Mouse (Mus musculus) neural tube, embryonic 10.5 days (tissue): ENCODE data around the gene Nsf.

ENCODE experiments used
- DNase-seq: peaks from one replicate; pipeline ENCODE4 v3.0.0-alpha.2; 2017; ENCODE audit warnings: low spot score; ENCODE audit errors: extremely low spot score

Nsf gene

DNA sequence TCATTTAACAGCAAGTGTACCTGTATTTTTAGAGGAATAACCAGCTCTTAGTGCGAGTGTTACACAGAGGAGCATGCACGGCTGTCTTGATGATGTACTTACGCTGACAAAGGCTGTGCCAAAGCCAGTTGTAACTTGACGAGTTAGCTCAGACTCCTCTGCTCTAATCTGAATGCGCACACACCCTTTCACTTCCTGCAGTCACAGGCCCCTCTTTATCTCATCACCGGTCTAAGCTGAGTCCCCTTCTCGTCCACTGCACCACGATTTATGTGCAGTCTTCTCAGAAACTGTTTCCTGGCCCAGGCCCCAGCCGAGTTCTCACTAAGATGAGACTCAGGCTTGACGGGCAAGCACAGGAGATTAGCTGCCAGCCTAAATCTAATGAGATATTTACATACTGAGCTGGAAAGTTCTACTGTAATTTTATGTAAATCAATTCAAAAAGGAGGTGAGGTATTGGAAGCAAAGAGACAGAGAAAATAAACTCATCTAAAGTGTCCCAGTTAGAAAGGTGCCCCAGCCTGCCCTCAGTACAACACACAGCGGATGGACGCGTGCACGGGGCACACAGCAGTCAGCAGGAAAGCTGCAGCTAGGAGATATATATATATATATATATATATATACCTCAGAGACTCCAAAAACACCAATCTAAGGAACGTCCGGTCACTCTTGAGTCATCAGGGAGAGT lies 101.1 kb downstream of the Nsf start:
- DNase-seq: no peak

DNA sequence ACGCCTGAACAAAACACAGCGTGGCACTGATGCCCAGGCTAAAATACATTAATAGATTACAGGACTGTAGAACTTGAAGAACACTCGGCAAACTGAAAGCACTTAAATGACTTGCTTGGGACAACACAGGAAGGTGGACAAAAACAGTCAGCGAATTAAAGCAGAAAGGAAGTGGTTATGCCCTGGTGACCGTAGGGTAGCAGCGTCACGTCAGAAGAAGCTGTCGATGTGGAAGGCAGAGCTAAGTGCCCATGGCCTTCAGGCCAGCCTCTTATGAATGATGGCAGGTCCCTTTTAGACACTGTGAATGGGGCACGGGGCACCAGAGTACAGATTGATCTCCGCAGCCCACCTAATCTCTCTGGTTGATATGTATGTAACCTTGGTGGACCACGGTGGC lies 105.6 kb downstream of the Nsf start:
- DNase-seq: no peak

- DNase-seq: peak; percentile 75
These were observed 113.0 kb downstream of the Nsf start for GRCm38 (mm10) chr11:103840834-103841233.

DNA sequence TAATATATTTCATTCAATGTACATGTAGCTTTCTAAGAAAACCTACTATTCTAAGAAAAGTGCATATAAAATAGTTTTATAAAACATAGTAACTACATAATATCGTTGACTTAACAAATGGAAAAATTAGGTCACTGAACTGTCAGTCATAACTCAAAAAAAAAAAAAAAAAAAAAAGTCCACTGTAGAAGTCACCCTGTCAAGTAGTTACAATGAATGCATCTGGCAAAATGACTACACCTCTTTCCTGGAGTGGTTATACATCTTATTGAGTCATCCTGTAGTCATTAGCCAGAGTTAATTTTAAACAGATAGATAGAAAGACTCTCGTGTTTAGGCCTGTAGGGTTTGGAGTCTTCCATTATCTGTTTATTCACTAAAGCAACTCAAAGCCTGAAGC lies 114.9 kb downstream of the Nsf start:
- no peak for DNase-seq

GRCm38 (mm10) chr11:103832331-103832730 lies 121.5 kb downstream of the Nsf start:
- no peak for DNase-seq

- no peak for DNase-seq
These were observed 122.1 kb downstream of the Nsf start for GRCm38 (mm10) chr11:103831766-103832165.

DNA sequence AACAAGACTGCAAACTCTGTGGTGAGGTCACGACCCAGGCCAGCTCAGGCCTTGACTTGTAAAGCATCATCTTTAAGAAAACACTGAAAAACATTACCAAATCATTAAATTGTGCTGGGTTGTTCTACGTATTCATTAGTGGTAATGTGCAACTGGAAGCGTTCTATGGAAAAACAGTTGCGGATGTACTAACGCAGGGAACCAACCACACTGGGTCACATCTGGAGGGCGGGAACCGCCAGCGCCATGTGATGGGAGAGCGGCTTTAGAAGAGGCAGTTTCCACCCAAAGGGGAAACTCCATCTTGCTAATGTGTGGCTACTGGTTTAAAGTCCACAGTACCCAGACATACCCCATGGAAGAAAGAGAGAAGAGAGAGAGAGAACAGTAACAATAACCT lies 123.4 kb downstream of the Nsf start:
- no peak for DNase-seq

GRCm38 (mm10) chr11:103829956-103830355 lies 123.9 kb downstream of the Nsf start:
- no peak for DNase-seq

- no peak for DNase-seq
These were observed 125.0 kb downstream of the Nsf start for GRCm38 (mm10) chr11:103828866-103829265.

- no peak for DNase-seq
These were observed 126.7 kb downstream of the Nsf start for GRCm38 (mm10) chr11:103827201-103827600.

DNA sequence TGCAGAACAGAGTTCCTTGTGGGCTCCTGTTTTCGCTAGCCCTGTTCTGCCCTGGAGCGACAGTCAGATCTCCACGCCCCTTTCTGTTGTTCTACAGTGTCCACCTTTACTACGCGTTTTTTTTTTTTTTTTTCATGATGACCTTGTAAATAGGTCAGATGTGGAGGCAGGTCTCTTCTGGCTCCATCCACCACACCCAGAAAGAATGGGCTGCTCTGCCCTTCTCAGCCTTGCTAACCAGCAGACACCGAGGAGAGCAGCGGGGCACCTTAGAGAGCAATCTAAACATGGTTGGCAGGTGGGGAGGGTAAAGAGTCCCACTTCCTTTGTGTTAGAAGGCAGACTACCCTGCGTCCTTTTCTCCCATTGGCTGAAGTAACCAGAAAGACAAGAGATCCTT lies 137.1 kb downstream of the Nsf start:
- no peak for DNase-seq

- no peak for DNase-seq
These were observed 137.9 kb downstream of the Nsf start for GRCm38 (mm10) chr11:103815986-103816385.

DNA sequence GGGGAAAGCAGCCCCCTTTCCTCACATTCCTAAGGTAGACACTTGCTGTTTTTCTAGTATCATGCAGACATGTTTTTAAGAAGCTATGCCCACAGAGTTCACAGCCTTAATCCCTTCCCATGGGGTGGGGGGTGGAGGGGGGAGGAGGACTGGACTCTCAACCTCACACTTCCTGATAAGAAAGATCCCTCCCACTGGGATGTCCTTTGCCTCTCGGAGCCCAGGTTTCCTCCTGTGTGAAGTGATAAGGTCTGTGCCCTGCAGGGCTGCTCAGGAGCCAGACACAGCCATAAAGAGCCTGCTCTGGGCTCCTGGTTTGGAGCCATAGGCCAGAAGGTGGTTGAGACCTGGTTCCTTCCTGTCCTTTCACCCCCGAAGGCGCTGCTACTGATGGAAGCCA lies 139.0 kb downstream of the Nsf start:
- no peak for DNase-seq

DNA sequence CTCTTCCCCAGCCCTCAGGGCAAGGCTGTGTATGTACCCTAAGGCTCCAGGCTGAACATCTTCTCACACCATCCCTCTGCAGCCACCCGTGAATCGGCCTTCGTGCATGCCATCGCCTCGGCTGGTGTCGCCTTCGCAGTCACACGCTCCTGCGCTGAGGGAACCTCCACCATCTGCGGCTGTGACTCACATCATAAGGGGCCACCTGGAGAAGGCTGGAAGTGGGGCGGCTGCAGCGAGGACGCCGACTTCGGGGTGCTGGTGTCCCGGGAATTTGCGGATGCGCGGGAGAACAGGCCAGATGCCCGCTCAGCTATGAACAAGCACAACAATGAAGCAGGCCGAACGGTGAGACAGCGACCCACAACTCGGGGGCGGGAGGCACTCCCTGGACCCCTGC lies 142.6 kb downstream of the Nsf start:
- no peak for DNase-seq

DNA sequence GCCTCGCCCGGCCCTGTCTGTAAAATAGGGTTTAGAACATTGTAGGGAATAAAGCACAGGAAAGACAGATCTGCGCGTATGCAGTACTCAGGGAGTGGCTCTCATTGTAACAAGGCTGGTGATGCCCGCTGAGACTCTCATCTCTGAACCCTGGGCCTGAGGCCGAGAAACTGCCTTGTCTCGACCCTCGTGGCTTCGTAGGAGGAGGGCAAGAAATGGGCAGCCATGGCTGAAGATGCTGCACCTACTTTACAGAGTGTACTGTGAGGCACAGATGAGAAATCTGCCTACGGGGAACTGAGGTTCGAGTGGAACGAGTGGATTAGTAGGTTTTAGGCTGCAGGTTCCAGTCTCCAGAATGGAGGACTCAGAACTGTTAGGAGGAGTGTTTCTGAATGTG lies 143.2 kb downstream of the Nsf start:
- DNase-seq: no peak

DNA sequence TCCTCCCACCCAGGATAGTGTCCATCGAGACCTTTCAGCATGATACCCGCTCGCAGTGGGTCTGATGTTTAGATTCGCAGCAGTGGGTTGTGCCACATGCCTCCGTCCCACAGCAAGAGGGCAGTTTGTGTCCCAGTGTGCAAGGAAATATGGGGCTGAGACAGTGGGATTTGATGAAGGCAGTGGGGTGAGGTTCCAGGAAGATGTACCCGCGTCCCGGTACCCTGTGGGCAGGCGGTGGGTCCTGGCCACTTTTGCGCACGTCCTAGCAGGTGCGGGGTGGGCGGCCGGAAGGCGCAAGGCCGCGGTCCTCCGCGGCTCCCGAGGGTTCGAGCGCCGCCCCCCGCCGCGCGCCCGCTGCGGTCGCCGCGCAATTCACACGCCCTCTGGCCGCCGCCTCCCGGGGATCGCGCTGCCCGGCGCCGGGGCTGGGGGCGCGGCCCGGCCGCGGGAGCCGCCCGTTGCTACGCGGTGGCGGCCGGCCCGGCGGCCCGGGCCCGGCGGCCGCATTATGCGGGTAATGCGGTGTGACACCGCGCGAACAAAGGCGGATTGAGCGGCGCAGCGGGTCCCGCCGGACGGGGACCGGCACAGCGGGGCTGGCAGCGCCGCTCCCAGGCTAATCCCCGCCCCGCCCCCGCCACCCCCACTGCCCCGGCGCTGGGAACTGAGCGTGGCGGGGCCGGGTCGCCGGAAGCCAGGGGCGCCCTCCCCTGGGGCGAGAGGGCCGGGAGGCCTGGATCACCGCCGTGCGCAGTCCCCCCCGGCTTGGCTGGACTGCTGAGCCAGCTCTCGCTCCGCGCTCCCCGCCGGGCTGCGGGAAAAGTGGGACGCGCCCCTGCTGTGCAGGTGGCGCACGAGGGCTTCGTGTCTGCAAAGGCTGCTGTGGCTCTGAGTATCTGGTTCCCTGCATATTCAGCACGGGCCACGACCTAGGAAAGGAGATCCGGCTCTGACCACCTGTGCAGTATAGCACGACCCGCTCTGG lies 144.0 kb downstream of the Nsf start:
- peak; percentile 63 for DNase-seq

- DNase-seq: peak; percentile 55
These were observed 144.9 kb downstream of the Nsf start for GRCm38 (mm10) chr11:103808771-103809610.

DNA sequence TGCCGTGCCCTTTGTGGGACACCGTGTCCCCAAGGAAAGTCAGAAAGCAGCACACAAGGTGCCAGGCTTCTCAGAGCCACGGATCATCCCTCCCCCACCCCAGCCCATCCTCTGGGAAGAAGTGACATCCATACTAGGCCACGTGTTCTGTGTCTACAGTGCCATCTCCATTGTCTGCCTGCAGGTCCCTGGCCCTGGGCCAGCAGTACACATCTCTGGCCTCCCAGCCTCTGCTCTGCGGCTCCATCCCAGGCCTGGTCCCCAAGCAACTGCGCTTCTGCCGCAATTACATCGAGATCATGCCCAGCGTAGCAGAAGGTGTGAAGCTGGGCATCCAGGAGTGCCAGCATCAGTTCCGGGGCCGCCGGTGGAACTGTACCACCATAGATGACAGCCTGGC lies 145.9 kb downstream of the Nsf start:
- peak; percentile 17 for DNase-seq

DNA sequence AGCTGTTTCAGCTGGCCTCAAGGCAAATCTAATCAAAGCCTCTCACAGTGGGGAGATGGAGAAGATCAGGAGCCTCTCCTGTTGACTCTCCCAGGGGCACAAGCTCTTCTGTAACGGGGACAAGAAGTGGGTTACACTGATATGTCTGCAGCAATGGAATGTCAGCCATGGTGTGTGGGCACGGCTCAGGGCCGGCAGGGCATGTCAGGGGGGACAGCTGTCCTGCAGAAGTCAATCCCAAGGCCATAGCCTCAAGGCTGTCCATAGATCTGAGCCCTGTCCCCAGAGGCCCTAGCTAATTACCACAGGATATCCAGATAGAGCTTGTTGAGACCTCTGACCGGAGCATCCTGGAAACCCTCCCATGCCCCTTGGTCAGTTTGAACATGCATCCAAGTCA lies 149.1 kb downstream of the Nsf start:
- DNase-seq: no peak

- DNase-seq: no peak
These were observed 149.7 kb downstream of the Nsf start for GRCm38 (mm10) chr11:103804126-103804525.

DNA sequence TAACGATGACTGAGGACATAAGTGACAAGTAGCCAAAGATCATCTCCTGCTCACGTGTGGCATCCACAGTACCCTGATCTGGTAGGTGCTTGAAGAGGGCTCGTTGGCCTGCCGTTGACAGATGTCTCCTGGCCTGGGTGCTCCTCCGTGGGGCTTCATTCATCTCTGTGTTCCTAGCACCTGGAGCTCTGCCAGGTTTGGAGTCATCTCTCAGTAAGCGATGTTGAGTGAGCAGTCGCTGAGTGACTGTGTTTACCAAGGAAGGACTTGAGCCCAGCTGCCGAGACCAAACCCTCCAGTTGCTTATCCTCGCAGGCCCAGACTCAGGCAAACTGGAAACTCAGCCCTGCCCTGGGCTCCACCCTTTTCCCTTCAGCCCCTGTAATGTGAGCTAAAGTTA lies 152.7 kb downstream of the Nsf start:
- DNase-seq: no peak

GRCm38 (mm10) chr11:103789951-103790350 lies 163.9 kb downstream of the Nsf start:
- DNase-seq: no peak
